Mouse (Mus musculus) c-Kit-negative CD71-positive TER-119-positive erythroid progenitor cells, embryonic 14.5 days (primary cell): ENCODE data around the gene Mical3.

Experiments used
- DNase-seq: peaks from one replicate; pipeline ENCODE4 v3.0.0-alpha.2; 2013; ENCODE audit warnings: low read depth, low spot score

The Mical3 gene

DNA sequence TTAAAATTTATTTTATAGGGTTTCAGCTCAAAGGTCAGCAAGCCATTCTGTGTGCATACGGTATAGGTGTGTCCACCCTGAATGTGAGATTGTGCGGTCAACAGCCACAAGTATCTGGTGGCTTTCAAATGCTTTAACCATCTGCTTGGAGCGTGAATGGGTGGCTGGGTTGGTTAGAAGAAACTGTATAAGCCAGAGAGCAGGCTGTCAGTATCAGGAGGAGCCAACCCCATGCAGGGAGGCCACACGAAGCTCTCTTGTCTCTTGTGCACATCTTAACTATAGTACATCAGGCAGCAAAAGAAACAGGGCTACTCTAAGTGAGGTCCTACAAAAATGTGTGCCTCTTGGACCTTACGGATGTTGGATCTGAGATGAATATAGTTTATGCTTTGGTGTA is 114.7 kb downstream of the Mical3 start:
- no peak for DNase-seq

DNA sequence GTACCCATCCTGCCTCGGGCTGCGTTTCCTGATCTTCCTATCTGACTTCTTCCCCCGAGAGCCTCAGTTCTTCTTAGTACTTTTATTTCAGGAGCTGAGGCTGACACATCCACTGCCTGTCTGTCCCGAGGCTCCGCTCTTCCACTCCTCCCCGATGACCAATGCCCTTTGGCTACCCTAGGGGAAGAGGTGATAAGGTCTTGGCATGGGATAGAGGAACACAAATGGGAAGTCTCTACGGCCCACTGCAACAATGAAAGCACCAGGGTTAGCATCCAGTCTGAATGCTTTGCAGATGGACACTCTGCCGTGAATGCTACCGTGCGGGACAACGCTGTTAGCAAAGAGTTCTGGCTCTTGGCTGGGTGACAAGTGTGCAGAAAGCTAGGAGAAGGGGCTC is 116.5 kb downstream of the Mical3 start:
- DNase-seq, result no peak

GRCm38 (mm10) chr6:121013750-121014149 is 117.0 kb downstream of the Mical3 start:
- DNase-seq, result no peak

GRCm38 (mm10) chr6:121011709-121012108 is 119.1 kb downstream of the Mical3 start:
- no peak for DNase-seq

GRCm38 (mm10) chr6:121009651-121010050 is 121.1 kb downstream of the Mical3 start:
- DNase-seq, result no peak

DNA sequence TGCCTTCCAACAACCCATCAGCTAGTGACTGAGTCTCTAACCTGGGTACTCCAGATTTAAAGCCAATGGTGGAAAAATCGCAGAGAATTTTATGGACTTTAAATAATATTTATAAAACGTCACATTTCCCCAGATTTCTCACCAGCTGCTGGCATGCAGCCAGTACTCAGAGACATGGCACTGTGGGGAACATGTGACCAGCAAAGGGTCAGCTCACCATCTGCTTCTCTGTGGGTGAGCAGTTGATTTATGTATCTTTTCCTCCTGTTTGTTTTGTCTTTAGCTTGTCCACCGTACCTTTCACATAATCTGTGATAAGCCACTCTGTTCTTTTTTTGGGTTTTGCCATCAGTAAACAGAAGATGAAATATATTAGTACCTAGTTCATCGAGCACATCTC is 125.8 kb downstream of the Mical3 start:
- no peak for DNase-seq

- no peak for DNase-seq
Measured at GRCm38 (mm10) chr6:121002952-121003351, 127.8 kb downstream of the Mical3 start.

DNA sequence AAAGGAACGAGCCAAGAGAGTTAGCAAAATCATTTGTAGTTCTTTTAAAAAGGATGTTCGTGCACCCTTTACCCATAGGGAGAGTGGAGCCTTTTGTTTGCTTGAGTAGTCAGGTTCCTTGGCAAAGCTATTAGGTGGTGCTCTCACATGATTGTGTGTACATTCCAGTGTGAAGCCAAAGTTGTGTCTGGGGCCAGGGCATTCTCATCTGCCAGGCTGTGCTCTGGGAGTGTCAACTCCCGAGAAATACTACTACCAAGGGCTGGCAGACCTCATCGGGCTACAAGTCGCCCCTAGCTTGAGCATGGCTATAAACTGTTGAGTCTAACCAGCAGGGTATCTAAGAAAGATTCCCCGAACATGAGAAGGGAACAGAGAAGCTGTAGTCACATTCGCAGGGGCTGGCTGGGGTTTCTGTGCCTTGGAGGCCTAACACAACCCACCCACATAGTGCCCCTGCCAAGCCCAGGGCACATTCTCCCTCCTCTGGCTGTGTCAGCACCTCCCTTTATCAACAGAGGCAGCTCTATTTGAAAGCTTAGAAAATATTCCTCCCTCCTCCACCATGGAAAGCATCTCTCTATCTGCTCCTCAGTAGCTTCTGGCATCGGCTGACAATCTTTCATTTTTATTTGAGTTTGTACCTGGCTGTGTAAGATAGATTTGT is 130.8 kb downstream of the Mical3 start:
- no peak for DNase-seq

DNA sequence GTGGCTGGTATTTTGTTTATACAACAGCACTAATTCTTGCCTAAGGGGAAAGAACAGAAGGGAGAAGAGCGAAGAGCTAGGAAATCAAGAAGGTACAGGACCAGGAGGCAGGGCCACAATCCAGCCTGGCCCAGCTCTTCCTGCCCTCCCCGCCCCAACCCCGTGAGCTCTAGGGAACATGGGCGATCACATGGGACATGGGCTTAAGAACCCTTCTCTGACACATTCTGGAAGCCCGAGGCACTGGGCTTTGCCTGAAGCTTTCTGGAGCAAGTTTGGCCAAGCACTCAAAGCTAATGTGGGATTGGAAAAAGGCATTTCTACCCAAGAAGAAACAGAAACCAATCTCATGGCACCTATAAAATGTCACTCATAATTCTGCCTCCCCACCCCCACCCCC is 131.7 kb downstream of the Mical3 start:
- no peak for DNase-seq

- no peak for DNase-seq
Measured at GRCm38 (mm10) chr6:120996607-120997006, 134.2 kb downstream of the Mical3 start.

DNA sequence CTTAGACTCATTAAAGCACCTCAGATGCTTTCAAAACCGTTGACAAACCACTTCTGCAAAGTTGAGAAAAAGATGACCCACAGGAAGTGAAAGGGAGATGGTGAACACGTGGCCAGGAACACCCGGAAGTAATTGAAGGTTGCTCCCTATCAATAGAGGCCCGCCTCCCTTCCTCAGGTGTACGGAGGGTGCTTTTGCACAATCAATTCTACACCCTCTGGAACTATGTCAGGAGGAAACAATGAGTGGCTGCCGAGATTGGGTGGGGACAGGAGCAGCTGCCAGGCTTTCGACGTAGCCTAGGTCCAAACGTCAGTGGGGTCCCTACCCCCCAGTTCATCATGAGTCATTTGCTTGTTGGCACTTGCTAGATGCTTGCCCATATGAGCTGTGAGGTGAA is 135.3 kb downstream of the Mical3 start:
- DNase-seq, result no peak

GRCm38 (mm10) chr6:120991857-120992256 is 138.9 kb downstream of the Mical3 start:
- DNase-seq, result no peak

DNA sequence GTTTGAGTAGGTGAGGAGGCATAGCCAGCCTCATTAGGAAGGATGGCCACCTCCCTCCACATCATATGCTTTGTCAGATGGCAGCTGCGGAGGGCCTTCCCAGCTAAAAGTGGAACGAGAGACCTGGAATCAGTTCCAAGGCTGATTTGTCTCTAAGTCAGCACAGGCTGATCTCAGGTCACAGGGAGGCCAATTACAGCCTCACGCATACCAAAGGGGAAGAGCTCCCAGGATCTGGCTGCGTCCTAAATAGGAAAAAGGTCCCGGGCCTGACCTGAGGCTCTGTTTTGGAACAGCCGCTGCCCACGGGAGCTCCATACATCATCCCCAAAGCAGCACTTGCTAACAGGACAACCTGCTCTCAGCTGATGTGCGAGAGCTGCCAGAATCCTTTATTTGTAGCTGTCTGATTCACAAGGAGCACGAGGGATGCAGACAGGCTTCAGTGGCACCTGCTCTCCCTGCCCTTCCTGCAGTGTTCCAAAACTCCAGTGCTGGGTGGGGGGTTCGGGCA is 143.2 kb downstream of the Mical3 start:
- DNase-seq, result no peak

DNA sequence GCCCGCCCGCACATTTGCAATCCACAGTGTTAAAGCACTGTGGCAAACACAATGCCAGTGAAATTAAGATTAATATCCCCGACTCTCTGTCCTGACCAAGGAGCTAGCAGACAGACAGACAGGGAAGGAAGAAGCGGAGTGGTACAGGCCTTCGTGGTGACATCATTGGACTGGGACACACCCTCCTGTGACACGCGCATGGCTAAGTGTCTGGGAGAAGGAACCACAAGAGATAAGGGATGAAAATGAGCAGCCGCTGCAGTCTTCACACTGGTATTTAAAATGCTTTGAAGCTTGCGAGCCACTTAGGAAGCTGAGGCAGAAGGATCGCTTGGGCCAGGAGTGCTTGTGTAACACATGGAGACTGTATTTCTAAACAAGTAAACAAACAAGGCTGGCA is 143.6 kb downstream of the Mical3 start:
- DNase-seq, result peak; percentile 16

DNA sequence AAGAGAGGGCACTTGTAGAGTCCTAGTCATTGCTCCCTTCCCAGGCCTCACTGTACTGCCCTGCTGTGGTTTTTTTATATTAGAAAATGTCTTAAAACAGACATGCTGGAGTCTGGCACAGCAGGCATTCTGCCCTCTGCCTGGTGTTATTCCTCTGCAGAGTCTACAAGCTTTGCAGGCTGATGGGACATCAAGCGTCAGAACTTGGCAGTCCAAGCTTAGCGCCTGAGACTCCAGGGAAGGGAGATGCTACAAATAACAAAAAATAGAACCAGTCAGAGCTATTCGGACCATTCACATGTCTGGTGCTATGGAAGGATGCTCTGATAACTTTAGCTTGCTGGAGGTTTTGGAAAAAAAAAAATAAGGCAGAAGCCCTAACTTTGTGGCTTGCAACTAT is 144.6 kb downstream of the Mical3 start:
- no peak for DNase-seq

GRCm38 (mm10) chr6:120982314-120982713 is 148.5 kb downstream of the Mical3 start:
- no peak for DNase-seq

- no peak for DNase-seq
Measured at GRCm38 (mm10) chr6:120981537-120981936, 149.3 kb downstream of the Mical3 start.

- DNase-seq, result no peak
Measured at GRCm38 (mm10) chr6:120978019-120978621, 152.7 kb downstream of the Mical3 start.

- DNase-seq, result no peak
Measured at GRCm38 (mm10) chr6:120976991-120977390, 153.8 kb downstream of the Mical3 start.

- no peak for DNase-seq
Measured at GRCm38 (mm10) chr6:120976097-120976496, 154.7 kb downstream of the Mical3 start.

- DNase-seq, result peak; percentile 61
Measured at GRCm38 (mm10) chr6:120971797-120972590, 158.8 kb downstream of the Mical3 start.

GRCm38 (mm10) chr6:120970939-120971796 is 159.6 kb downstream of the Mical3 start:
- DNase-seq, result no peak
